Mouse (Mus musculus): Measurements from ENCODE around the gene Scamp1. TPM values are rescaled to one million over a fixed set of nuclear protein-coding genes. Genes with fewer than 3 reads are reported as not detected.

Gene Scamp1
- polyA plus RNA-seq, 1 experiment from 2014 or later = 29.6 TPM

GRCm38 (mm10) chr13:94175379-94176050 is 110.1 kb downstream of the Scamp1 start:
- peak overlapping the region; percentile 1; the same call in 1 of the 2 replicates for H3K4me2 ChIP-seq (ENCODE audit: low read depth, severe bottlenecking)
- no peak overlapping the region for H3K9ac ChIP-seq (ENCODE audit: low read length)

GRCm38 (mm10) chr13:94174577-94175279 is 110.9 kb downstream of the Scamp1 start:
- Histone ChIP-seq H3K27me3 (ENCODE audit: control insufficient read depth, insufficient read depth, low read length) (no peaks in the 10 kb centered on the region), H3K36me3 (ENCODE audit: control insufficient read depth, insufficient read depth, low read length) (no peaks in the 10 kb centered on the region), H3K4me1 (ENCODE audit: control insufficient read depth, insufficient read depth, low read length) (peaks cover 19% of the 10 kb centered on the region), H3K27ac (replicated peaks; ENCODE audit: low read depth, low read length) (no peak overlapping the region), H3K4me3 (ENCODE audit: low read depth, low read length) (peak overlapping the region; percentile 39), H3K9ac (ENCODE audit: low read length) (peak overlapping the region; percentile 70; the same call in 1 of the 2 replicates), H3K4me2 (ENCODE audit: low read depth, severe bottlenecking) (peak overlapping the region; percentile 83), H3K9me3 (ENCODE audit: control insufficient read depth, low read length) (no peaks in the 10 kb centered on the region)
- peak; percentile 37 for DNase-seq (ENCODE audit: low spot score)
- 31% methylated on average over 16 of the region's 16 CpGs for WGBS
- ATAC-seq (ENCODE audit: insufficient number of reproducible peaks, low FRiP score, low TSS enrichment, low read depth) = no peak

More at GRCm38 (mm10) chr13:94175379-94176050, 110.1 kb downstream of the Scamp1 start:
- no peaks in the 10 kb centered on the region for H3K27me3 ChIP-seq (ENCODE audit: control insufficient read depth, insufficient read depth, low read length)
- DNase-seq (ENCODE audit: low spot score) (no peak), ATAC-seq (ENCODE audit: insufficient number of reproducible peaks, low FRiP score, low TSS enrichment, low read depth) (no peak)
- H3K27ac ChIP-seq (replicated peaks; ENCODE audit: low read depth, low read length) = no peak overlapping the region
- H3K4me1 ChIP-seq (ENCODE audit: control insufficient read depth, insufficient read depth, low read length) = peaks cover 19% of the 10 kb centered on the region
- 69% methylated on average over 6 of the region's 6 CpGs for WGBS
- no peaks in the 10 kb centered on the region for H3K9me3 ChIP-seq (ENCODE audit: control insufficient read depth, low read length)
- no peaks in the 10 kb centered on the region for H3K36me3 ChIP-seq (ENCODE audit: control insufficient read depth, insufficient read depth, low read length)
- no peak overlapping the region for H3K4me3 ChIP-seq (ENCODE audit: low read depth, low read length)

GRCm38 (mm10) chr13:94173633-94174576 is 111.8 kb downstream of the Scamp1 start:
- no peaks in the 10 kb centered on the region for H3K9me3 ChIP-seq (ENCODE audit: control insufficient read depth, low read length)
- H3K27me3 ChIP-seq (ENCODE audit: control insufficient read depth, insufficient read depth, low read length) = no peaks in the 10 kb centered on the region
- peak; percentile 81 for DNase-seq (ENCODE audit: low spot score)
- peak overlapping the region; percentile 70 for H3K9ac ChIP-seq (ENCODE audit: low read length)
- H3K4me1 ChIP-seq (ENCODE audit: control insufficient read depth, insufficient read depth, low read length) = peaks cover 19% of the 10 kb centered on the region
- ATAC-seq (ENCODE audit: insufficient number of reproducible peaks, low FRiP score, low TSS enrichment, low read depth) = peak; percentile 67
- peak overlapping the region; percentile 39 for H3K4me3 ChIP-seq (ENCODE audit: low read depth, low read length)
- WGBS = 7% methylated on average over 53 of the region's 55 CpGs
- no peak overlapping the region; the same call in 1 of the 2 replicates for H3K27ac ChIP-seq (replicated peaks; ENCODE audit: low read depth, low read length)
- H3K4me2 ChIP-seq (ENCODE audit: low read depth, severe bottlenecking) = peak overlapping the region; percentile 83
- no peaks in the 10 kb centered on the region for H3K36me3 ChIP-seq (ENCODE audit: control insufficient read depth, insufficient read depth, low read length)

- WGBS = 81% methylated on average over 15 of the region's 15 CpGs
- no peaks in the 10 kb centered on the region for H3K27me3 ChIP-seq (ENCODE audit: control insufficient read depth, insufficient read depth, low read length)
Measured at GRCm38 (mm10) chr13:94172533-94173310, 112.9 kb downstream of the Scamp1 start.

GRCm38 (mm10) chr13:94171612-94172011 is 114.0 kb downstream of the Scamp1 start:
- Histone ChIP-seq H3K9me3 (ENCODE audit: control insufficient read depth, low read length) (no peaks in the 10 kb centered on the region), H3K27me3 (ENCODE audit: control insufficient read depth, insufficient read depth, low read length) (no peaks in the 10 kb centered on the region), H3K4me3 (ENCODE audit: low read depth, low read length) (no peak overlapping the region), H3K4me1 (ENCODE audit: control insufficient read depth, insufficient read depth, low read length) (peaks cover 19% of the 10 kb centered on the region), H3K4me2 (ENCODE audit: low read depth, severe bottlenecking) (no peak overlapping the region), H3K9ac (ENCODE audit: low read length) (no peak overlapping the region), H3K27ac (replicated peaks; ENCODE audit: low read depth, low read length) (no peak overlapping the region), H3K36me3 (ENCODE audit: control insufficient read depth, insufficient read depth, low read length) (no peaks in the 10 kb centered on the region)
- DNase-seq (ENCODE audit: low spot score) (no peak), ATAC-seq (ENCODE audit: insufficient number of reproducible peaks, low FRiP score, low TSS enrichment, low read depth) (no peak)
- WGBS = 63% methylated on average over 5 of the region's 5 CpGs

More at GRCm38 (mm10) chr13:94172533-94173310, 112.9 kb downstream of the Scamp1 start:
- ATAC-seq (ENCODE audit: insufficient number of reproducible peaks, low FRiP score, low TSS enrichment, low read depth) (no peak), DNase-seq (ENCODE audit: low spot score) (no peak)
- Histone ChIP-seq H3K9ac (ENCODE audit: low read length) (no peak overlapping the region), H3K4me2 (ENCODE audit: low read depth, severe bottlenecking) (peak overlapping the region; percentile 83; the same call in 1 of the 2 replicates), H3K9me3 (ENCODE audit: control insufficient read depth, low read length) (no peaks in the 10 kb centered on the region), H3K27ac (replicated peaks; ENCODE audit: low read depth, low read length) (no peak overlapping the region), H3K36me3 (ENCODE audit: control insufficient read depth, insufficient read depth, low read length) (no peaks in the 10 kb centered on the region), H3K4me3 (ENCODE audit: low read depth, low read length) (no peak overlapping the region), H3K4me1 (ENCODE audit: control insufficient read depth, insufficient read depth, low read length) (peaks cover 19% of the 10 kb centered on the region)

- no peak for DNase-seq (ENCODE audit: low spot score)
- WGBS = 72% methylated on average over 6 of the region's 6 CpGs
- Histone ChIP-seq H3K27ac (replicated peaks; ENCODE audit: low read depth, low read length) (no peak overlapping the region), H3K4me3 (ENCODE audit: low read depth, low read length) (no peak overlapping the region), H3K4me1 (ENCODE audit: control insufficient read depth, insufficient read depth, low read length) (peaks cover 13% of the 10 kb centered on the region), H3K9me3 (ENCODE audit: control insufficient read depth, low read length) (no peaks in the 10 kb centered on the region), H3K9ac (ENCODE audit: low read length) (no peak overlapping the region), H3K36me3 (ENCODE audit: control insufficient read depth, insufficient read depth, low read length) (no peaks in the 10 kb centered on the region), H3K4me2 (ENCODE audit: low read depth, severe bottlenecking) (no peak overlapping the region), H3K27me3 (ENCODE audit: control insufficient read depth, insufficient read depth, low read length) (no peaks in the 10 kb centered on the region)
- ATAC-seq (ENCODE audit: insufficient number of reproducible peaks, low FRiP score, low TSS enrichment, low read depth) = no peak
Measured at GRCm38 (mm10) chr13:94169325-94169916, 116.2 kb downstream of the Scamp1 start.

GRCm38 (mm10) chr13:94168319-94168718 is 117.3 kb downstream of the Scamp1 start:
- Histone ChIP-seq H3K9ac (ENCODE audit: low read length) (no peak overlapping the region), H3K36me3 (ENCODE audit: control insufficient read depth, insufficient read depth, low read length) (no peaks in the 10 kb centered on the region), H3K9me3 (ENCODE audit: control insufficient read depth, low read length) (no peaks in the 10 kb centered on the region), H3K4me1 (ENCODE audit: control insufficient read depth, insufficient read depth, low read length) (peaks cover 3% of the 10 kb centered on the region; the same call in 1 of the 2 replicates), H3K27me3 (ENCODE audit: control insufficient read depth, insufficient read depth, low read length) (no peaks in the 10 kb centered on the region), H3K4me3 (ENCODE audit: low read depth, low read length) (no peak overlapping the region), H3K4me2 (ENCODE audit: low read depth, severe bottlenecking) (no peak overlapping the region), H3K27ac (replicated peaks; ENCODE audit: low read depth, low read length) (no peak overlapping the region)
- 76% methylated on average over 5 of the region's 5 CpGs for whole genome bisulfite sequencing
- DNase-seq (ENCODE audit: low spot score) (no peak), ATAC-seq (ENCODE audit: insufficient number of reproducible peaks, low FRiP score, low TSS enrichment, low read depth) (no peak)

Measured in limb, embryonic 11.5 days (tissue).